Mouse (Mus musculus) gastrocnemius, adult 8-10 months (tissue): Measurements from ENCODE around the gene Cma1. TPM values are rescaled to one million over a fixed set of nuclear protein-coding genes. Genes with fewer than 3 reads are reported as not detected.

ENCODE experiments used
- total RNA-seq, 4 experiments: library from RNA; stranded (reverse); gene quantifications; 2 replicates each; pipeline ENCODE4 v1.2.4; 2022

The Cma1 gene
- total RNA-seq, 4 experiments from 2014 or later: 0.99 to 5.3 (median 1.8) TPM

Other genes starting within 250 kb of the Cma1 start
- gene Tgm1, start 230.7 kb downstream of the Cma1 start, total RNA-seq: under 1 TPM in 3 of 4 experiments, not detected in 1; 0.09 to 0.12 (median 0.11) TPM
- 10 to 100 TPM in 2 of 4 experiments, 1 to 10 TPM in 2; 9.4 to 13.2 (median 11.0) TPM for gene Rabggta, start 222.4 kb downstream of the Cma1 start, total RNA-seq
- 10 to 100 TPM; 26.4 to 37.6 (median 31.6) TPM for gene Dhrs1, start 199.0 kb downstream of the Cma1 start, total RNA-seq
- gene Nop9, start 199.0 kb downstream of the Cma1 start, total RNA-seq: 10 to 100 TPM in 2 of 4 experiments, 1 to 10 TPM in 2; 9.4 to 14.8 (median 10.1) TPM
- not detected for gene Cideb, start 186.2 kb downstream of the Cma1 start, total RNA-seq
- not detected for gene Ltb4r2, start 183.2 kb downstream of the Cma1 start, total RNA-seq
- under 1 TPM in 1 of 4 experiments, not detected in 3; 0.27 TPM for gene Ltb4r1, start 178.7 kb downstream of the Cma1 start, total RNA-seq
- 1 to 10 TPM; 3.4 to 7.1 (median 3.6) TPM for gene Adcy4, start 160.6 kb downstream of the Cma1 start, total RNA-seq
- gene Ripk3, start 155.8 kb downstream of the Cma1 start, total RNA-seq: 1 to 10 TPM in 3 of 4 experiments, not detected in 1; 1.0 to 1.3 (median 1.3) TPM
- gene Nfatc4, start 121.5 kb downstream of the Cma1 start, total RNA-seq: 1 to 10 TPM; 1.9 to 3.3 (median 2.5) TPM
- 1 to 10 TPM; 1.2 to 3.6 (median 1.9) TPM for gene Nynrin, start 90.7 kb downstream of the Cma1 start, total RNA-seq
- gene Cbln3, start 60.3 kb downstream of the Cma1 start, total RNA-seq: not detected
- 1 to 10 TPM; 4.4 to 6.3 (median 4.9) TPM for gene Khnyn, start 59.7 kb downstream of the Cma1 start, total RNA-seq
- gene Sdr39u1, start 44.4 kb downstream of the Cma1 start, total RNA-seq: 100 to 1,000 TPM; 137 to 151 (median 145) TPM
- gene Cma2, start 6.3 kb upstream of the Cma1 start, total RNA-seq: not detected
- gene Mcpt1, start 73.3 kb upstream of the Cma1 start, total RNA-seq: not detected
- gene Mcpt9, start 85.8 kb upstream of the Cma1 start, total RNA-seq: not detected
- not detected for gene Mcpt2, start 97.4 kb upstream of the Cma1 start, total RNA-seq
- 1 to 10 TPM in 3 of 4 experiments, under 1 TPM in 1; 0.53 to 2.6 (median 1.8) TPM for gene Mcpt4, start 117.6 kb upstream of the Cma1 start, total RNA-seq
- gene Mcpt8, start 140.6 kb upstream of the Cma1 start, total RNA-seq: not detected
- not detected for gene Ctsg, start 157.9 kb upstream of the Cma1 start, total RNA-seq
- gene Gzme, start 175.9 kb upstream of the Cma1 start, total RNA-seq: not detected
- not detected for gene Gzmd, start 187.9 kb upstream of the Cma1 start, total RNA-seq
- not detected for gene Gzmg, start 214.9 kb upstream of the Cma1 start, total RNA-seq
- gene Gzmn, start 229.9 kb upstream of the Cma1 start, total RNA-seq: not detected